Mouse (Mus musculus): ENCODE measurements around the gene Tmem232.

GRCm38 (mm10) chr17:65320623-65321022 is 220.0 kb downstream of the Tmem232 start:
- TF ChIP-seq CTCF (IDR thresholded peaks at IDR 0.05; ENCODE audit: insufficient read depth, low read length) (no peak), POLR2A (IDR thresholded peaks at IDR 0.05; ENCODE audit: borderline replicate concordance, extremely low read depth, low read depth, low read length) (no peak)

Data from lung, adult 2 months (tissue).